27 mouse cellular contexts compared by ENCODE assay signal in genomic region chr9:67482277-67482676, GRCm38 (mm10).
A peak's percentile ranks its signal among the peaks of the same experiment; 100 is the strongest.
DNase-seq lines count a peak whose midpoint lies in the region; ATAC-seq and TF ChIP-seq lines count a peak whose summit lies in the region.
"Had no signal": no experiment of that assay in that cellular context is flagged by ENCODE, and none has a peak within 500 bp of the region (broad histone marks: within the 10 kb centered on the region; RNA-seq: fewer than 3 reads in every experiment).

No protein-coding gene starts in this region.

- no peak overlapping the region for H3K4me3 ChIP-seq in forebrain, embryonic 12.5 days (replicated peaks)
- no peak overlapping the region for H3K4me3 ChIP-seq in forebrain, embryonic 11.5 days (ENCODE audit: low read depth, low read length)
- H3K4me3 ChIP-seq in forebrain, embryonic 16.5 days (replicated peaks; ENCODE audit: low read length): no peak overlapping the region
- H3K4me3 ChIP-seq in olfactory bulb, adult 2 months (ENCODE audit: insufficient read depth, low read depth, low read length): no peak overlapping the region
- H3K4me3 ChIP-seq: embryonic facial prominence, embryonic 12.5 days; embryonic facial prominence, embryonic 15.5 days; gastrocnemius, adult 2 months; hindbrain, embryonic 12.5 days; hindbrain, embryonic 15.5 days had no signal

- H3K36me3 ChIP-seq in forebrain, embryonic 12.5 days (replicated peaks): no peaks in the 10 kb centered on the region
- H3K36me3 ChIP-seq in forebrain, embryonic 11.5 days (ENCODE audit: control insufficient read depth, insufficient read depth, low read length): no peaks in the 10 kb centered on the region
- H3K36me3 ChIP-seq in forebrain, embryonic 16.5 days (ENCODE audit: control insufficient read depth, insufficient read depth): no peaks in the 10 kb centered on the region
- H3K36me3 ChIP-seq: embryonic facial prominence, embryonic 12.5 days; embryonic facial prominence, embryonic 15.5 days; G1E; hindbrain, embryonic 12.5 days; hindbrain, embryonic 15.5 days had no signal

- no peak overlapping the region for H3K9ac ChIP-seq in forebrain, embryonic 12.5 days
- H3K9ac ChIP-seq in forebrain, embryonic 11.5 days (ENCODE audit: low read length): no peak overlapping the region
- no peak overlapping the region for H3K9ac ChIP-seq in forebrain, embryonic 16.5 days (replicated peaks; ENCODE audit: low read depth, low read length)
- H3K9ac ChIP-seq: embryonic facial prominence, embryonic 12.5 days; embryonic facial prominence, embryonic 15.5 days; hindbrain, embryonic 12.5 days; hindbrain, embryonic 15.5 days had no signal

- no peak; the same call in 1 of the 2 replicates for ATAC-seq in forebrain, embryonic 12.5 days (ENCODE audit: low FRiP score)
- ATAC-seq in forebrain, embryonic 11.5 days (replicated peaks; ENCODE audit: low FRiP score): no peak
- ATAC-seq in forebrain, embryonic 16.5 days: peak; percentile 82
- no peak for ATAC-seq in megakaryocyte-erythroid progenitor cell, adult 5-6 weeks (replicated peaks; ENCODE audit: low FRiP score, low TSS enrichment, poor library complexity, severe bottlenecking)
- ATAC-seq: intestine, postnatal 0 days; Patski had no signal

- peaks cover 10% of the 10 kb centered on the region for H3K4me1 ChIP-seq in forebrain, embryonic 12.5 days
- H3K4me1 ChIP-seq in forebrain, embryonic 11.5 days (replicated peaks; ENCODE audit: control insufficient read depth, insufficient read depth, low read length): peaks cover 3% of the 10 kb centered on the region; the same call in 1 of the 2 replicates
- peaks cover 15% of the 10 kb centered on the region for H3K4me1 ChIP-seq in forebrain, embryonic 16.5 days (replicated peaks; ENCODE audit: control insufficient read depth, insufficient read depth, low read length)
- H3K4me1 ChIP-seq in olfactory bulb, adult 2 months (ENCODE audit: control insufficient read depth, insufficient read depth, low read length): peaks cover 28% of the 10 kb centered on the region
- H3K4me1 ChIP-seq: hindbrain, embryonic 12.5 days had no signal

- no peaks in the 10 kb centered on the region for H3K9me3 ChIP-seq in forebrain, embryonic 12.5 days
- H3K9me3 ChIP-seq in forebrain, embryonic 11.5 days (ENCODE audit: control insufficient read depth, low read length): no peaks in the 10 kb centered on the region
- H3K9me3 ChIP-seq in forebrain, embryonic 16.5 days (ENCODE audit: control insufficient read depth, low read length): no peaks in the 10 kb centered on the region
- H3K9me3 ChIP-seq: embryonic facial prominence, embryonic 12.5 days; embryonic facial prominence, embryonic 15.5 days; G1E; hindbrain, embryonic 12.5 days; hindbrain, embryonic 15.5 days had no signal

- no peak for DNase-seq in forebrain, embryonic 11.5 days (ENCODE audit: low spot score)
- peak; percentile 10 for DNase-seq in retina, postnatal 1 day
- no peak for DNase-seq in retina, embryonic 14.5 days (ENCODE audit: low spot score)
- DNase-seq in cerebellum, postnatal 4 days (ENCODE audit: low spot score in 2 of 2): no peak
- DNase-seq: adrenal gland, postnatal 10 days; adrenal gland, postnatal 36 days; B cell, adult 2 months; cerebellum, adult 11 months; cerebellum, adult 2 months; cerebellum, adult 9-11 months; cerebellum, postnatal 25 days; gastrocnemius, adult 2 months; gastrocnemius, postnatal 14 days; heart, adult 11 months had no signal

- no peaks in the 10 kb centered on the region for H3K27me3 ChIP-seq in forebrain, embryonic 12.5 days
- no peaks in the 10 kb centered on the region for H3K27me3 ChIP-seq in forebrain, embryonic 11.5 days (ENCODE audit: control insufficient read depth, insufficient read depth, low read length)
- H3K27me3 ChIP-seq in forebrain, embryonic 16.5 days (replicated peaks; ENCODE audit: control insufficient read depth, insufficient read depth, low read length): no peaks in the 10 kb centered on the region
- H3K27me3 ChIP-seq: CH12.LX; embryonic facial prominence, embryonic 12.5 days; embryonic facial prominence, embryonic 15.5 days; hindbrain, embryonic 12.5 days; hindbrain, embryonic 15.5 days; Patski had no signal

- no peak for TF ChIP-seq POLR2A in olfactory bulb, adult 2 months (IDR thresholded peaks at IDR 0.05; ENCODE audit: insufficient read depth, low read depth, low read length)

- 57% methylated on average over 1 of the region's 1 CpGs for WGBS in forebrain, embryonic 12.5 days
- WGBS in forebrain, embryonic 11.5 days: 65% methylated on average over 1 of the region's 1 CpGs
- 52% methylated on average over 1 of the region's 1 CpGs for WGBS in forebrain, embryonic 16.5 days
- whole genome bisulfite sequencing in olfactory bulb, adult 2 months: 76% methylated on average over 1 of the region's 1 CpGs

- no peak overlapping the region for H3K4me2 ChIP-seq in forebrain, embryonic 12.5 days
- no peak overlapping the region for H3K4me2 ChIP-seq in forebrain, embryonic 11.5 days (ENCODE audit: low read depth, low read length, severe bottlenecking)
- H3K4me2 ChIP-seq in forebrain, embryonic 16.5 days (ENCODE audit: low read length): no peak overlapping the region
- H3K4me2 ChIP-seq: embryonic facial prominence, embryonic 12.5 days; embryonic facial prominence, embryonic 15.5 days; heart, embryonic 11.5 days; hindbrain, embryonic 12.5 days; hindbrain, embryonic 15.5 days had no signal

- no peak for TF ChIP-seq CTCF in olfactory bulb, adult 2 months (IDR thresholded peaks at IDR 0.05; ENCODE audit: insufficient read depth, low read depth, low read length)

- peak overlapping the region; percentile 60 for H3K27ac ChIP-seq in forebrain, embryonic 12.5 days
- H3K27ac ChIP-seq in forebrain, embryonic 11.5 days (ENCODE audit: low read depth, low read length): no peak overlapping the region
- peak overlapping the region; percentile 31; the same call in 1 of the 2 replicates for H3K27ac ChIP-seq in forebrain, embryonic 16.5 days (ENCODE audit: low read length)
- peak overlapping the region; percentile 15; the same call in 1 of the 2 replicates for H3K27ac ChIP-seq in olfactory bulb, adult 2 months (ENCODE audit: insufficient read depth, low read depth, low read length)
- H3K27ac ChIP-seq: embryonic facial prominence, embryonic 12.5 days; embryonic facial prominence, embryonic 15.5 days; gastrocnemius, adult 2 months; hindbrain, embryonic 12.5 days; hindbrain, embryonic 15.5 days had no signal
